Mouse (Mus musculus): Measurements from ENCODE around the gene Mark1. TPM values are rescaled to one million over a fixed set of nuclear protein-coding genes. Genes with fewer than 3 reads are reported as not detected.

Gene Mark1
- polyA plus RNA-seq, 1 experiment from 2014 or later, result 2.4 TPM

DNA sequence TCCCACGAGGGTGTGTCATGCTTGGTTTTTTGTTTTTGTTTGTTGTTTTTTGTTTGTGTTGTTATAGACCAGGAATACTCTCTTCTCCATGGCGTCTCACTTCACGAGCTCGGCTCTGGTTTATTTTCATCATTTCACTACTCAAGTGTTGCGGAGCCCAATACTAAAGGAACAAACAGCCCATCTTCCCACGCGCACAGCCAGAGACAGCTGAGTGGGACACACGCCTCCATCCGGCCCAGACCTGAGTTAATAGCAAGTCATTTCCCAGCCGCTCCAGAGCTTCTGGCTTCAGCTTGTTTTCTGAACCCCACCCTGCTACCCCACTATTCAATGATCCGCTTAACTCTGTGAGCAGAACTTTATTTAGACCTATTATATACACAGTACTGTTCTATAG lies 48.3 kb downstream of the Mark1 start:
- Histone ChIP-seq H3K9me3 (no peaks in the 10 kb centered on the region), H3K4me3 (no peak overlapping the region), H3K36me3 (no peaks in the 10 kb centered on the region), H3K27ac (no peak overlapping the region), H3K27me3 (ENCODE audit: insufficient read depth, poor library complexity, severe bottlenecking) (no peaks in the 10 kb centered on the region), H3K4me1 (peaks cover 19% of the 10 kb centered on the region)
- WGBS, result 88% methylated on average over 11 of the region's 11 CpGs
- DNase-seq (ENCODE audit: low spot score), result no peak

GRCm38 (mm10) chr1:184938106-184938505 lies 61.3 kb downstream of the Mark1 start:
- WGBS, result 90% methylated on average over 4 of the region's 4 CpGs
- no peak overlapping the region for H3K4me3 ChIP-seq
- no peak overlapping the region for H3K27ac ChIP-seq
- 0 out of 2 replicates have a peak, but pooled peaks cover 3% of the 10 kb centered on the region for H3K36me3 ChIP-seq
- no peak for DNase-seq (ENCODE audit: low spot score)
- H3K27me3 ChIP-seq (ENCODE audit: insufficient read depth, poor library complexity, severe bottlenecking), result no peaks in the 10 kb centered on the region
- no peaks in the 10 kb centered on the region for H3K9me3 ChIP-seq
- peaks cover 15% of the 10 kb centered on the region for H3K4me1 ChIP-seq

GRCm38 (mm10) chr1:184935980-184936379 lies 63.4 kb downstream of the Mark1 start:
- DNase-seq (ENCODE audit: low spot score), result no peak
- Histone ChIP-seq H3K9me3 (no peaks in the 10 kb centered on the region), H3K4me3 (no peak overlapping the region), H3K27ac (no peak overlapping the region; the same call in 1 of the 2 replicates), H3K27me3 (ENCODE audit: insufficient read depth, poor library complexity, severe bottlenecking) (no peaks in the 10 kb centered on the region), H3K36me3 (0 out of 2 replicates have a peak, but pooled peaks cover 3% of the 10 kb centered on the region), H3K4me1 (peaks cover 15% of the 10 kb centered on the region)
- WGBS, result 28% methylated on average over 5 of the region's 5 CpGs

GRCm38 (mm10) chr1:184935490-184935889 lies 63.9 kb downstream of the Mark1 start:
- Histone ChIP-seq H3K9me3 (no peaks in the 10 kb centered on the region), H3K27ac (no peak overlapping the region), H3K4me3 (no peak overlapping the region), H3K4me1 (peaks cover 15% of the 10 kb centered on the region), H3K27me3 (ENCODE audit: insufficient read depth, poor library complexity, severe bottlenecking) (no peaks in the 10 kb centered on the region), H3K36me3 (0 out of 2 replicates have a peak, but pooled peaks cover 3% of the 10 kb centered on the region)
- DNase-seq (ENCODE audit: low spot score), result no peak
- 75% methylated on average over 6 of the region's 6 CpGs for WGBS

- no peak for DNase-seq (ENCODE audit: low spot score)
- Histone ChIP-seq H3K27me3 (ENCODE audit: insufficient read depth, poor library complexity, severe bottlenecking) (no peaks in the 10 kb centered on the region), H3K27ac (no peak overlapping the region), H3K4me1 (peaks cover 11% of the 10 kb centered on the region), H3K9me3 (no peaks in the 10 kb centered on the region), H3K4me3 (no peak overlapping the region), H3K36me3 (peaks cover 8% of the 10 kb centered on the region; the same call in 1 of the 2 replicates)
- 83% methylated on average over 6 of the region's 6 CpGs for WGBS
These were observed 68.3 kb downstream of the Mark1 start for GRCm38 (mm10) chr1:184931097-184931496.

DNA sequence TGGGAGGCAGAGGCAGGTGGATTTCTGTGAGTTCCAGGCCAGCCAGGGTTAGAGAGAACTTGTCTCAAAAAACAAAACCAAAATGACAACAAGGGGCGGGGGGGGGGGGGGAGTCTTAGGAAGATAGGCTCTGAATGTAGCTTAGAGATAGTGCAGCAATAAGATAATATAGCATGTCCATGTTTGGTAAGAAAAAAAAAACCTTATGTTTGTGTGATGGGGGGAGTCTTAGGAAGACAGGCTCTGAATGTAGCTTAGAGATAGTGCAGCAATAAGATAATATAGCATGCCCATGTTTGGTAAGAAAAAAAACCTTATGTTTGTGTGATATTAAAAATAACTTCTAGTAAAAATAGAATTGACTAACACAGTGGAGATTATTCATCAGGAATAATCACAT lies 71.0 kb downstream of the Mark1 start:
- no peak overlapping the region for H3K4me3 ChIP-seq
- no peak for DNase-seq (ENCODE audit: low spot score)
- no peaks in the 10 kb centered on the region for H3K9me3 ChIP-seq
- no peaks in the 10 kb centered on the region for H3K4me1 ChIP-seq
- H3K27ac ChIP-seq, result no peak overlapping the region
- H3K36me3 ChIP-seq, result peaks cover 9% of the 10 kb centered on the region; the same call in 1 of the 2 replicates
- WGBS, result 81% methylated on average over 1 of the region's 1 CpGs
- H3K27me3 ChIP-seq (ENCODE audit: insufficient read depth, poor library complexity, severe bottlenecking), result no peaks in the 10 kb centered on the region

- no peaks in the 10 kb centered on the region for H3K27me3 ChIP-seq (ENCODE audit: insufficient read depth, poor library complexity, severe bottlenecking)
- 89% methylated on average over 1 of the region's 1 CpGs for WGBS
- DNase-seq (ENCODE audit: low spot score), result no peak
- no peaks in the 10 kb centered on the region for H3K4me1 ChIP-seq
- no peak overlapping the region for H3K4me3 ChIP-seq
- H3K36me3 ChIP-seq, result peaks cover 9% of the 10 kb centered on the region; the same call in 1 of the 2 replicates
- H3K9me3 ChIP-seq, result no peaks in the 10 kb centered on the region
- no peak overlapping the region for H3K27ac ChIP-seq
These were observed 71.5 kb downstream of the Mark1 start for GRCm38 (mm10) chr1:184927911-184928310.

DNA sequence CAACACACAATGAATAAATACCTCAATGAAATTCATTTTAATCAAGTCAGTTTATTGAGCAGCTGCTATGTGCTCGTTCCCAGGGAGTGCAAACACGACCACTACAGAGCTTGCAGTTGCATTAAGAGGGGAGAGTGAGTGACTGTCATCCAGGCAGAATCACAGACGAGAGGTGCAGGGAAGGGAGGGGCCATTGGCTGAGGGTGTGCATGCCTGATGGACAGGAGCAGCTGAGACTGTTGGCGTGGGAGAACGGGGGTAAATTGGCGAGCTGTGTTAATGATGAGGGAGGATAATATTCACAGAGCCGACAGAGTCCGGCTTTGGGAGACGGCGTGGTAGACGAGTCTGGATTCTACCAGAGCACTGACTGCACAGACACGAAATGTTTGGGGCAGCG lies 76.5 kb downstream of the Mark1 start:
- Histone ChIP-seq H3K9me3 (no peaks in the 10 kb centered on the region), H3K27me3 (ENCODE audit: insufficient read depth, poor library complexity, severe bottlenecking) (no peaks in the 10 kb centered on the region), H3K4me3 (no peak overlapping the region), H3K36me3 (peaks cover 23% of the 10 kb centered on the region; the same call in 1 of the 2 replicates), H3K4me1 (no peaks in the 10 kb centered on the region), H3K27ac (no peak overlapping the region)
- DNase-seq (ENCODE audit: low spot score), result no peak
- WGBS, result 86% methylated on average over 13 of the region's 13 CpGs

DNA sequence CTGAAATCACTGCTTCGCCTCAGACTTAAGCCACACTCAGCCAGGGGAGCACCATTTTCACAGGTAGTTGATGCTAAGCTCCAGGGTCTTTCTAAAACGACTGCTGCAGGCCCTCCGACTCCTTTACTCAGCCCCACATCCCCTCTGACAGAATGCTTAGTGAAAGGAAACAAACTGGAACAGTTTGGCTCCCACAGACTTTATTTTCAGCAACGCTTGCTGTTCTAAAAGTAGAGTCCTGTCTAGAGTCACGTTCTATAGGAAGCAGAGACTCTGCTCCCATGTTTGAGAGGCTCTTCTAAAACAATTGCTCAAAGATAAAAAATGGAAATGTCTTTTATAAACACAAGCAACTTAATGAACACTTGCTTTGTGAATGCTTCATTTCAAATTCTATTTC lies 79.3 kb downstream of the Mark1 start:
- WGBS, result 76% methylated on average over 5 of the region's 5 CpGs
- Histone ChIP-seq H3K4me3 (no peak overlapping the region), H3K9me3 (no peaks in the 10 kb centered on the region), H3K27ac (no peak overlapping the region), H3K27me3 (ENCODE audit: insufficient read depth, poor library complexity, severe bottlenecking) (no peaks in the 10 kb centered on the region), H3K36me3 (peaks cover 22% of the 10 kb centered on the region; the same call in 1 of the 2 replicates), H3K4me1 (no peaks in the 10 kb centered on the region)
- DNase-seq (ENCODE audit: low spot score), result no peak

GRCm38 (mm10) chr1:184918227-184918888 lies 81.0 kb downstream of the Mark1 start:
- H3K27me3 ChIP-seq (ENCODE audit: insufficient read depth, poor library complexity, severe bottlenecking), result no peaks in the 10 kb centered on the region
- peaks cover 18% of the 10 kb centered on the region; the same call in 1 of the 2 replicates for H3K36me3 ChIP-seq
- no peaks in the 10 kb centered on the region for H3K4me1 ChIP-seq
- no peak overlapping the region for H3K27ac ChIP-seq
- no peak for DNase-seq (ENCODE audit: low spot score)
- no peak overlapping the region for H3K4me3 ChIP-seq
- 87% methylated on average over 5 of the region's 5 CpGs for WGBS
- H3K9me3 ChIP-seq, result no peaks in the 10 kb centered on the region

- H3K27me3 ChIP-seq (ENCODE audit: insufficient read depth, poor library complexity, severe bottlenecking), result no peaks in the 10 kb centered on the region
- H3K36me3 ChIP-seq, result peaks cover 35% of the 10 kb centered on the region
- H3K4me1 ChIP-seq, result no peaks in the 10 kb centered on the region
- 89% methylated on average over 18 of the region's 18 CpGs for WGBS
- no peak overlapping the region for H3K4me3 ChIP-seq
- H3K27ac ChIP-seq, result no peak overlapping the region
- DNase-seq (ENCODE audit: low spot score), result no peak
- H3K9me3 ChIP-seq, result no peaks in the 10 kb centered on the region
These were observed 87.0 kb downstream of the Mark1 start for GRCm38 (mm10) chr1:184912336-184912735.

- 70% methylated on average over 6 of the region's 6 CpGs for WGBS
- no peaks in the 10 kb centered on the region for H3K27me3 ChIP-seq (ENCODE audit: insufficient read depth, poor library complexity, severe bottlenecking)
- H3K9me3 ChIP-seq, result no peaks in the 10 kb centered on the region
- peaks cover 37% of the 10 kb centered on the region for H3K36me3 ChIP-seq
- H3K4me1 ChIP-seq, result no peaks in the 10 kb centered on the region
- DNase-seq (ENCODE audit: low spot score), result no peak
- H3K27ac ChIP-seq, result peak overlapping the region; percentile 8; the same call in 1 of the 2 replicates
- no peak overlapping the region for H3K4me3 ChIP-seq
These were observed 87.5 kb downstream of the Mark1 start for GRCm38 (mm10) chr1:184911861-184912260.

GRCm38 (mm10) chr1:184908558-184908957 lies 90.8 kb downstream of the Mark1 start:
- Histone ChIP-seq H3K36me3 (peaks cover 54% of the 10 kb centered on the region), H3K4me1 (no peaks in the 10 kb centered on the region), H3K9me3 (no peaks in the 10 kb centered on the region), H3K4me3 (no peak overlapping the region), H3K27ac (no peak overlapping the region), H3K27me3 (ENCODE audit: insufficient read depth, poor library complexity, severe bottlenecking) (no peaks in the 10 kb centered on the region)
- 77% methylated on average over 9 of the region's 9 CpGs for WGBS
- no peak for DNase-seq (ENCODE audit: low spot score)
